Mouse (Mus musculus): ENCODE data around the gene Odaph. TPM values are rescaled to one million over a fixed set of nuclear protein-coding genes. Genes with fewer than 3 reads are reported as not detected.
"Not testable (repeated sequence)": the region's sequence is repeated elsewhere in the genome, so short reads cannot be mapped to it uniquely, and the experiment has no call there.

Gene Odaph
- polyA plus RNA-seq (2012; rRNA removed) = not detected in 2 replicates

DNA sequence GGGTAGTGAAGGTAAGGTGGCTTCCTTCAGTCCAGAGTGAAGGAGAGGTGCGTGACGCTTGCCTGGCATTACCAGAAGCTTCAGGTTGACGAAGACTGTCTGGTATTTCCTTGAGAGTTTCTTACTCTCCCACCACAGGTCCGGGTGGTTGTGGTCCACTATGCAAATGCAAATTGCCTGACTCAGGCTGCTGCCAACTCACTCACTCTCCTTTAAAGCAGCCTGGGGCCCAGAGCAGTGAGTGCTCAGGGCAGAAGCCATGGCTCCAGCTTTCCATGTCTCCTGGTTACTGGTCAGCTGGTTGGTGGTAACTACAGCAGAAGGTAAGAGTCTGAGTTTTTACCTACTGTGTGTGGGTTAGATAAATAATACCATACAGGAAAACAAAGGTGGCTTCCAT is at the start of gene Odaph:
Gene Odaph (plus strand): TSS at position 240 of the 400 bp plus-strand sequence.
- no peak for DNase-seq (ENCODE audit: low read depth)
- TF ChIP-seq CTCF (IDR thresholded peaks at IDR 0.05; ENCODE audit: borderline replicate concordance, extremely low read depth, insufficient read depth, insufficient read length) (no peak), POLR2A (IDR thresholded peaks at IDR 0.05; ENCODE audit: borderline replicate concordance, extremely low read depth, insufficient read depth, insufficient read length, poor library complexity, severe bottlenecking) (no peak)

DNA sequence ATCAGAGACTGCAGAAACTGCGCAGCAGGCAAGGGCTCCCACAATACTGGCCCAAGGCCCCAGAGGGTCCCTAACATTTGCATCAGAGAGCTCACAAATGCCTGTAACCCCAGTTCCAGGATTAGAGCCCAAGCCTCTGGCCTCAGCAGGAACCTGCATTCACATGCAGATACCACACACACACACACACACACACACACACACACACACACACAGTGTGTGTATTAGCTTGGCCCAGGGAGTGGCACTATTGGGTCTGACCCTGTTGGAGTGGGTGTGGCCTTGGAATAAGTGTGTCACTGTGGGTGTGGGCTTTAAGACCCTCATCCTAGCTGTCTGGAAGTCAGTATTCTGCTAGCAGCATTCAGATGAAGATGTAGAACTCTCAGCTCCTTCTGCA is 41.7 kb upstream of the Odaph start:
- DNase-seq (ENCODE audit: low read depth) = not testable (repeated sequence)

DNA sequence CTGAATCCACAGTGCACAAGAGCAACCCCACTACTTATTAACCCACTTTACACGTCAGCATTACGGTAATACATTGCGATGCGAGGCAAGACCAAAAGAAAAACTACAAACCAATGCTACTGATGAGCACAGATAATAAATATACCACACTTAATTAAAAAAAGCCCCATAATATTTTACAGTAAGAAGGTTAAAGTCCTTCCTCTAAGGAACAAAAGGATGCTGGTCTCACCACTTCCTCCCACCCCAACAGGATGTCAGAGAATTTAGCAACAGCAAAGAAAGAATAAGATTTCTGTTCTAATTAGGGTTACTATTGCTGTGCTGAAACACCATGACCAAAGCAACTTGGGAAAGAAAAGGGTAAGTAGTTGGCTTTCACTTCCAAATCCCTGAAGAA is 40.3 kb upstream of the Odaph start:
- DNase-seq (ENCODE audit: low read depth) = no peak
- TF ChIP-seq POLR2A (IDR thresholded peaks at IDR 0.05; ENCODE audit: borderline replicate concordance, extremely low read depth, insufficient read depth, insufficient read length, poor library complexity, severe bottlenecking) (no peak), CTCF (IDR thresholded peaks at IDR 0.05; ENCODE audit: borderline replicate concordance, extremely low read depth, insufficient read depth, insufficient read length) (no peak)

DNA sequence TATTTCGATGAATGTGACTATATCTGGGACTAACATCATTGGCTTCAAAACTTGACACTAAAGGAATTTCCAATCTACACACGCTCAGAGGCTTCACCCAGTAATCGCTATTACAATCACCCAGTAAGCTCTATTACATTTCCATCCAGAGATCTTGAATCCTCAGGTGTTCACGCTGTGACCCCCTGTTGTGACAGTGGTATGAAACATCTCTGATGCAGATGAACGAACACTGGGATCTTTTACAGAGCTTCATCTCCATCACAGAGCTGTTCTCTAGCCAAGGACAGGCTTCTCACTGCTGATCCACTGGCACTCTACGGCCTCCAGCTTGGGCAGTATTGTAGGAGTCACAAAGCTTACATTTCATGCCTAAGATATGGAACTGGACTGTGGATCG is 37.8 kb upstream of the Odaph start:
- no peak for DNase-seq (ENCODE audit: low read depth)
- TF ChIP-seq POLR2A (IDR thresholded peaks at IDR 0.05; ENCODE audit: borderline replicate concordance, extremely low read depth, insufficient read depth, insufficient read length, poor library complexity, severe bottlenecking) (no peak), CTCF (IDR thresholded peaks at IDR 0.05; ENCODE audit: borderline replicate concordance, extremely low read depth, insufficient read depth, insufficient read length) (no peak)

DNA sequence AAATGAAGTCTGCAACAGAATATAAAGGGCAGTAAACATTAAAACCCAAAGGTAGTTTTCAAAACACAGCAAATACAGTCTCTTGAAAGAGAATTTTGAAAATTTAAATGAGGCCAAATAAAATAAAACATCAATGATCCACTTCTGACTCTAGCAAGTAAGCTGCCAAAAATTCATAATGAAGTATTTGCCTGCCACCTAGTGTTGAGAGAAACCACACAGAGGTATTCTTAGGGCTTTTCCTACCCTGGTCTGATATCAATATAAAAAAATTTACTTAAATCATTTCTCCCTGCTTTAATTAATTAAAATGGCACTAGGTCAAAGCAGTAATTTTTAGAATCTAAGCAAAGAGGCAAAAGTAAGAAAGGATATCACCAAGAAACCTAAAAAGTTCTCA is 35.9 kb upstream of the Odaph start:
- 0 out of 2 replicates have a peak, but pooled peaks have one; percentile 2 for TF ChIP-seq CTCF (IDR thresholded peaks at IDR 0.05; ENCODE audit: borderline replicate concordance, extremely low read depth, insufficient read depth, insufficient read length)
- no peak for TF ChIP-seq POLR2A (IDR thresholded peaks at IDR 0.05; ENCODE audit: borderline replicate concordance, extremely low read depth, insufficient read depth, insufficient read length, poor library complexity, severe bottlenecking)
- DNase-seq (ENCODE audit: low read depth) = peak; percentile 71

DNA sequence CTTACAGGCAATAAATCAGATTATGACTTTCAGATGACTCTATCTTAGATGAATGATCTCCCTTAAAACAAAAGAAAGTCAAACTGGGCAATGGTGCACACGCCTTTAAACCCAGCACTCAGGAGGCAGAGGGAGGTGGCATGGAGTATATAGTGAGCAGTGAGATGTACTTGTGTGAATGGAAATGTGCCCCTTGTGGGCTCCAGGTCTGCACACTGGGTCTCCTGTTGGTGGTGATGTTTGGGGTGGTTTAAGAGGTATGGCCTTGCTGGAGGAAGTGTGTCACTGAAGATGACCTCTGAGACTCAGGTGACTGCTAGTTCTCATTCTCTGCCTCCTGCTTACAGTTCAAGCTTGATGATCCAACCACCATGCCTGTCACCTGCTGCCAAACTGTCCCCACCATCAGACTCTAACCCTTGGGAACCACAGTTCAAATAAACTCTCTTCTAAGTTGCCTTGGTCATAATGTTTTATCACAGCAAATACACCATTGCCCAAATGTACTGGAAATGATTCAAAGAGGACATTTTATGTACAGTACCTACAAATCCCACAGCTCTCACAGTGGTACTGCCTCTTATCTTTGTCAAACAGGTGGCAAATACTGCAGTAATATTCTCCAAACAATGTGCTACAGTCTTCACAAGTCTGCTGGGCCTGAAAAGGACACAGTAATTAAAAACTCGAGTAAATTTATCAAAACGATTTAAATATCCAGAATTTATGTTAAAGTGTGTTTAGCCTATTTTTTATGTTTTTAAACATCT is 30.1 kb upstream of the Odaph start:
- no peak for TF ChIP-seq POLR2A (IDR thresholded peaks at IDR 0.05; ENCODE audit: borderline replicate concordance, extremely low read depth, insufficient read depth, insufficient read length, poor library complexity, severe bottlenecking)
- no peak for TF ChIP-seq CTCF (IDR thresholded peaks at IDR 0.05; ENCODE audit: borderline replicate concordance, extremely low read depth, insufficient read depth, insufficient read length)
- DNase-seq (ENCODE audit: low read depth) = no peak

DNA sequence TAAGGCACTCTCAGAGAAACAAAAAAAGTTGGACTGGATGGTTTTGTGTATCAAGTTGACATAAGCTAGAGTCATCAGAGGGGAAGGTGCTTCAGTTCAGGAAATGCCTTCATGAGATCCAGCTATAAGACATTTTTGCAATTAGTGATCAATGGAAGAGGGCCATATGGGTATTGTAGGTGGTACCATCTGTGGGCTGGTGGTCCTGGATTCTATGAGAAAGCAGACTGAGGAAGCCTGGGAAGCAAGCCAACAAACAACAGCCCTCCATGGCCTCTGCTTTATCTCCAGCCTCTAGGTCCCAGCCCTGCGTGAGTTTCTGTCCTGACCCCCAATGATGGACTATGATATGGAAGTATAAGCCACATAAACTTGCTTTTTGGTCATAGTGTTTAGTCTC is 28.2 kb upstream of the Odaph start:
- peak; percentile 35 for DNase-seq (ENCODE audit: low read depth)
- no peak for TF ChIP-seq CTCF (IDR thresholded peaks at IDR 0.05; ENCODE audit: borderline replicate concordance, extremely low read depth, insufficient read depth, insufficient read length)
- TF ChIP-seq POLR2A (IDR thresholded peaks at IDR 0.05; ENCODE audit: borderline replicate concordance, extremely low read depth, insufficient read depth, insufficient read length, poor library complexity, severe bottlenecking) = no peak

DNA sequence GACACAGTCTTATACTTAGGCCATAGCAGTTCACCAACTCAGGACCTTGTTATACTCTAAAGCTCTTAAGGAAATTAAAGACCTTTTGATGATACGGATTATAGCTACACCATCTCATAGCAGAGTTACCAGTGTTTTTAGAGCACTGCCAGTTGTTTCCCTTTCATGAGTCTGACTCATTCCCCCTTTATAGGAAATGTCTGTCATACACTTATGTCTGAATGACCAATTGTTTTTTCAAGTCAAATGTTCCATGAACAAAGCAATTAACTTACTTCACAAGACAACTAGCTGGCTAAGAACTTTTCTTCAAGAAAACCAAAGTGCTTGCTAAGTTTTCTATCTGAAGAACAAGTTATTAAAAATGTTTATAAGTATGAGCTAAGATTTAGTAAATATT is 27.3 kb upstream of the Odaph start:
- TF ChIP-seq POLR2A (IDR thresholded peaks at IDR 0.05; ENCODE audit: borderline replicate concordance, extremely low read depth, insufficient read depth, insufficient read length, poor library complexity, severe bottlenecking) = no peak
- no peak for TF ChIP-seq CTCF (IDR thresholded peaks at IDR 0.05; ENCODE audit: borderline replicate concordance, extremely low read depth, insufficient read depth, insufficient read length)
- DNase-seq (ENCODE audit: low read depth) = no peak

DNA sequence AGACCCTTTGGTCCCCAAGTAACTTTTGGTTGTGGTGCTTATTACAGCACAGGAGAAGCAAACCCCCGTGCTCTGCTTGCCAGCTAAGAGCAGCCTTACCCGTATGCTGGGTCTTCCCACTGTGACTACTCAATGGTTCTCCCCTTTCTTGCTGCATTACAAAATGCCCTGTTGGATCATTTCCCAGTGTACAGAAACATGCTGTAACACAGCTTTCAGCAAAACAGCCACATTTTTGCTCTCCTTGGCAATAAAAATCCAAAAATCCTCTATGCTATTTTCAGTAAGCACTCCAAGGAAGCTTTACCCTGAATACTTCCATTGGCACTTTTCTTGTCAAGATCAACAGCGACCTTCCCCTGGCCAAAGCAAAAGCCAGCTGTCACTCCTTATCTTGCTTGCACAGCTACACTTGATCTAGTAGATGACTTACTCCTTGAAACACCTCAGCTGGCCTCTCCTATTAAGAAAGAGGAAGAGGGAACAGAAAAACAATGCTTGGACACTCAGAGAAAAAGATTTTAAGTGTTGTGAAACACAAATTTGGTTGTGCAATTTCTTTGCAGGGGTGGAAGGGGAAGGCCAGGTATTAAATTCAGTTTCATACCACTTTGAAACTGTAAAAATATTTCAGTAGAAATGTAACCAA is 26.5 kb upstream of the Odaph start:
- DNase-seq (ENCODE audit: low read depth) = peak; percentile 19
- no peak for TF ChIP-seq CTCF (IDR thresholded peaks at IDR 0.05; ENCODE audit: borderline replicate concordance, extremely low read depth, insufficient read depth, insufficient read length)
- TF ChIP-seq POLR2A (IDR thresholded peaks at IDR 0.05; ENCODE audit: borderline replicate concordance, extremely low read depth, insufficient read depth, insufficient read length, poor library complexity, severe bottlenecking) = no peak

DNA sequence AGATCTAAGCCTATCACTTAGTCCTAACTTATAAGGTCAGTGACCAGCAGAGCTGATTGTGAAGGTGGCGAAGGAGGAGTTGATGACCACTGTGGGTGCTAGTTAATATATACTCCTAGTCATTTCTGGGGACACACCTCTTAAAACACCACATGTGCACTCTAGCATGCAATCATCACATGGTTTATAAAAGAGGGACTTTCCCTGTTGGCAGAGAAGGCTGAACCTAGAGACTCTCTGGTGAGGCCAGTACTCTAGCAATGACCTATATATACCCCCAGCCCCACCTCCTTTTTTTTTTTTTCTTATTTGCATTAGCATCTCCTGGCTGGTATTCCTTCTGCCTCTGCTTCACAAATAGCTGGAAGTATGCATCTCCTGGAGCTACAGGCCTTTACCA is 25.9 kb upstream of the Odaph start:
- TF ChIP-seq POLR2A (IDR thresholded peaks at IDR 0.05; ENCODE audit: borderline replicate concordance, extremely low read depth, insufficient read depth, insufficient read length, poor library complexity, severe bottlenecking) = no peak
- no peak for TF ChIP-seq CTCF (IDR thresholded peaks at IDR 0.05; ENCODE audit: borderline replicate concordance, extremely low read depth, insufficient read depth, insufficient read length)
- DNase-seq (ENCODE audit: low read depth) = no peak

DNA sequence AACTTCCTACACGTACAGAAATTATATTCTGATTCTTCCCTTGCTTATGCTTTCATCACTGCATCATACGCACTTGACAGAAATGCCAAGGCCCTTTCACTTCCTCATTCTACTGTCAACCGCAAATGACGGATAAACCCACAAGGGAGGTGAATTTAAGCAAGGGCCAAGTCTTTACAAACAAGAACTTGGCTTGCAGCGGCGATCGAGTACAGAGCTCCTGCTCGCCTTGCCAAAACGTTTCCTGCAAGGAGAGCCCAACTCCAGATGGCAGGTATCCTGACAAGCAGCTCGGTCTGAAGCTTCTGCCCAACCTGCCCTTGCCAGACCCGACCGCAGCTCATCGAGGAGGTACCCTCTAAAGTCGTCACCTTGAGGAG is 25.0 kb upstream of the Odaph start:
- TF ChIP-seq POLR2A (IDR thresholded peaks at IDR 0.05; ENCODE audit: borderline replicate concordance, extremely low read depth, insufficient read depth, insufficient read length, poor library complexity, severe bottlenecking) = no peak
- no peak for TF ChIP-seq CTCF (IDR thresholded peaks at IDR 0.05; ENCODE audit: borderline replicate concordance, extremely low read depth, insufficient read depth, insufficient read length)
- no peak for DNase-seq (ENCODE audit: low read depth)
